In genomic region chr11:117968716-117969099, GRCm38 (mm10) we compare ENCODE assay signal across 8 mouse cellular contexts. TPM values are rescaled to one million over a fixed set of nuclear protein-coding genes. Genes with fewer than 3 reads are reported as not detected.
A peak's percentile ranks its signal among the peaks of the same experiment; 100 is the strongest.
DNase-seq lines count a peak whose midpoint lies in the region; ATAC-seq and TF ChIP-seq lines count a peak whose summit lies in the region.

No protein-coding gene starts in this region.

- peak overlapping the region; percentile 79 for H3K4me3 ChIP-seq in kidney, embryonic 14.5 days (ENCODE audit: low read length)
- H3K4me3 ChIP-seq in bone marrow, adult 2 months (replicated peaks; ENCODE audit: control insufficient read depth, low read depth, low read length), result peak overlapping the region; percentile 53
- H3K4me3 ChIP-seq in hindbrain, embryonic 10.5 days, result peak overlapping the region; percentile 65
- peak overlapping the region; percentile 88 for H3K4me3 ChIP-seq in midbrain, embryonic 10.5 days

- peak overlapping the region; percentile 93 for H3K27ac ChIP-seq in kidney, embryonic 14.5 days (ENCODE audit: low read depth, low read length)
- H3K27ac ChIP-seq in bone marrow, adult 2 months (ENCODE audit: control insufficient read depth, insufficient read depth, low read depth, low read length, poor library complexity), result peak overlapping the region; percentile 76
- peak overlapping the region; percentile 95 for H3K27ac ChIP-seq in hindbrain, embryonic 10.5 days
- H3K27ac ChIP-seq in midbrain, embryonic 10.5 days (replicated peaks), result peak overlapping the region; percentile 91

- peak overlapping the region; percentile 87 for H3K9ac ChIP-seq in kidney, embryonic 14.5 days (ENCODE audit: low read depth, low read length)

- ATAC-seq in kidney, embryonic 14.5 days (ENCODE audit: low FRiP score, low TSS enrichment), result no peak; the same call in 1 of the 2 replicates

- DNase-seq in kidney, postnatal 14 days, result no peak
- no peak for DNase-seq in hindbrain, embryonic 10.5 days (ENCODE audit: low spot score)
- no peak for DNase-seq in midbrain, embryonic 10.5 days (ENCODE audit: low spot score)
- DNase-seq in right cerebral cortex, postnatal 36 days (ENCODE audit: low spot score in 2 of 2), result no peak
- no peak for DNase-seq in gastrocnemius, adult 8-10 months (ENCODE audit: low spot score in 2 of 2)
- no peak for DNase-seq in cerebellum, adult 11 months

- no peak for TF ChIP-seq CTCF in bone marrow, adult 2 months (IDR thresholded peaks at IDR 0.05; ENCODE audit: control insufficient read depth, insufficient read depth, low read length)

- peaks cover 13% of the 10 kb centered on the region for H3K36me3 ChIP-seq in kidney, embryonic 14.5 days (ENCODE audit: control insufficient read depth, insufficient read depth, low read length)
- H3K36me3 ChIP-seq in hindbrain, embryonic 10.5 days, result peaks cover 18% of the 10 kb centered on the region
- peaks cover 20% of the 10 kb centered on the region for H3K36me3 ChIP-seq in midbrain, embryonic 10.5 days

- no peak for TF ChIP-seq POLR2A in bone marrow, adult 2 months (IDR thresholded peaks at IDR 0.05; ENCODE audit: borderline replicate concordance, control insufficient read depth, low read depth, low read length)

- peak overlapping the region; percentile 98 for H3K4me2 ChIP-seq in kidney, embryonic 14.5 days (replicated peaks; ENCODE audit: low read depth, low read length)

- no peaks in the 10 kb centered on the region for H3K9me3 ChIP-seq in kidney, embryonic 14.5 days (ENCODE audit: control insufficient read depth, low read length)
- no peaks in the 10 kb centered on the region for H3K9me3 ChIP-seq in hindbrain, embryonic 10.5 days
- no peaks in the 10 kb centered on the region for H3K9me3 ChIP-seq in midbrain, embryonic 10.5 days (replicated peaks)

- peaks cover 50% of the 10 kb centered on the region for H3K4me1 ChIP-seq in kidney, embryonic 14.5 days (ENCODE audit: control insufficient read depth, insufficient read depth, low read length)
- peaks cover 8% of the 10 kb centered on the region; the same call in 1 of the 2 replicates for H3K4me1 ChIP-seq in bone marrow, adult 2 months (ENCODE audit: control insufficient read depth, insufficient read depth, low read length)
- peaks cover 96% of the 10 kb centered on the region for H3K4me1 ChIP-seq in hindbrain, embryonic 10.5 days (replicated peaks)
- H3K4me1 ChIP-seq in midbrain, embryonic 10.5 days, result peaks cover 96% of the 10 kb centered on the region

- H3K27me3 ChIP-seq in kidney, embryonic 14.5 days (ENCODE audit: control insufficient read depth, insufficient read depth, low read length), result peaks cover 12% of the 10 kb centered on the region; the same call in 1 of the 2 replicates
- H3K27me3 ChIP-seq in hindbrain, embryonic 10.5 days (ENCODE audit: insufficient read depth, poor library complexity, severe bottlenecking), result peaks cover 78% of the 10 kb centered on the region
- peaks cover 81% of the 10 kb centered on the region for H3K27me3 ChIP-seq in midbrain, embryonic 10.5 days (ENCODE audit: low read depth, poor library complexity, severe bottlenecking)

- WGBS in kidney, embryonic 14.5 days, result under 1% methylated on average over 34 of the region's 34 CpGs
- under 1% methylated on average over 34 of the region's 34 CpGs for WGBS in bone marrow, adult 2 months
- WGBS in hindbrain, embryonic 10.5 days, result under 1% methylated on average over 34 of the region's 34 CpGs
- WGBS in midbrain, embryonic 10.5 days, result under 1% methylated on average over 34 of the region's 34 CpGs

RNA-seq across cellular contexts. Expression of gene Socs3, which starts 1.1 kb away (rescaled TPM):
- 6.7 and 9.6 TPM in 2 replicates for polyA plus RNA-seq in kidney, embryonic 14.5 days (2014; fragmentation: Nextera tagmentation; extraction: Ambion mirVana)
- polyA plus RNA-seq in bone marrow, adult 2 months (2011; ENCODE audit: insufficient read depth, insufficient read length, low replicate concordance, missing spikeins), result 3.4 and 9.6 TPM in 2 replicates
- polyA plus RNA-seq in hindbrain, embryonic 10.5 days (2016; fragmentation: Nextera tagmentation; extraction: Ambion mirVana), result 12.5 and 14.2 TPM in 2 replicates
- polyA plus RNA-seq in midbrain, embryonic 10.5 days (2016; fragmentation: Nextera tagmentation; extraction: Ambion mirVana), result 14.1 and 14.3 TPM in 2 replicates
- total RNA-seq in gastrocnemius, adult 8-10 months (2022), result 1 to 10 TPM; 1.9 to 3.3 (median 2.5) TPM

RNA-seq across cellular contexts. Expression of gene Pgs1, which starts 17.4 kb away (rescaled TPM):
- 30.0 and 37.5 TPM in 2 replicates for polyA plus RNA-seq in kidney, embryonic 14.5 days (2014; fragmentation: Nextera tagmentation; extraction: Ambion mirVana)
- polyA plus RNA-seq in bone marrow, adult 2 months (2011; ENCODE audit: insufficient read depth, insufficient read length, low replicate concordance, missing spikeins), result 27.1 and 67.5 TPM in 2 replicates
- polyA plus RNA-seq in hindbrain, embryonic 10.5 days (2016; fragmentation: Nextera tagmentation; extraction: Ambion mirVana), result 46.2 and 51.9 TPM in 2 replicates
- 45.0 and 46.3 TPM in 2 replicates for polyA plus RNA-seq in midbrain, embryonic 10.5 days (2016; fragmentation: Nextera tagmentation; extraction: Ambion mirVana)
- 10 to 100 TPM; 16.9 to 23.0 (median 19.1) TPM for total RNA-seq in gastrocnemius, adult 8-10 months (2022)
